Mouse (Mus musculus): ENCODE measurements around the gene Cfap77. TPM values are rescaled to one million over a fixed set of nuclear protein-coding genes. Genes with fewer than 3 reads are reported as not detected.

Gene Cfap77
- total RNA-seq, 2 experiments from 2014 or later, result not detected

GRCm38 (mm10) chr2:28961024-28961585, 93.8 kb downstream of the Cfap77 start:
- intact Hi-C loops (cut with DNase I), result no loop called here

DNA sequence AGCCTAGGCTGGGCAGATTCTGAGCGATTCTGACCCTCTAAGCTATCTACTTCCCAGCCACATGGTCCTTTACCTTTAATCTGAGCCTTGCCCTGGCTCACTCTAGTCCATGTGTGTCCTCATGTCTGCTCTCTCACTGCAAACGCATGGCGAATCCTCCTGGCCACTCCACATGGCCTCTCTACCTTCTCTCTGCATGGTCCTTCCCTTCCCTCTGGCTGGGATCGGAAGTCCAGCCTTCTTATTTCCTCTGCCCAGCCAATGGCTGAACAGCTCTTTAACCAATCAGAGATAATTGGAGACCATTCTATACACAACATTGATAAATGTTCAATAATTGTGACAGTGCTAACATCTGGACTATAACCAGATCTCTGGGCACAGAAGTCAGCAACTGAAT, 98.0 kb downstream of the Cfap77 start:
- intact Hi-C loops (cut with DNase I), result no loop called here
- DNase-seq (ENCODE audit: low spot score), result no peak

More at GRCm38 (mm10) chr2:28961024-28961585, 93.8 kb downstream of the Cfap77 start:
- no peak for DNase-seq (ENCODE audit: low spot score)

DNA sequence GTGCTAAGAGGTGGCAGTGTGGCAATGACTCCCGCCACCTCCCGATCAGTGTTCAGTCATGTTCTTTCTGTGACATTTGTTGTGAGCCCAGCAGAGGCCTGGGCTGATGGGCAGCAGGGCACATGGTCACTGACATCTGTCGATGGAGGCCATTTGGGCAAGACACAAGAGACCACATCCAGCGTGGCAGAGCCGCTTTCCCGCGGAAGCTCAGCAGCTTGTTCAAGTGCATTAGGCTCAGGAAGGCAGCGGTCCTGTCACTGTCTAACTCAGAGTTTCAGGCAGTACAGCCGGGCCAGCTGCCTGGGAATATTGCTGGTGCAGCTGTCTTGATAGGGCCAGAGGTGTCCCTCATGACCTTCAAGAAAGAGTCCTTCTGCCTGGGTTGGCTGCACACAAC, 100.3 kb downstream of the Cfap77 start:
- intact Hi-C loops (cut with DNase I), result no loop called here
- no peak for DNase-seq (ENCODE audit: low spot score)

GRCm38 (mm10) chr2:28952981-28953380, 101.9 kb downstream of the Cfap77 start:
- DNase-seq (ENCODE audit: low spot score), result no peak
- intact Hi-C loops (cut with DNase I), result no loop called here

DNA sequence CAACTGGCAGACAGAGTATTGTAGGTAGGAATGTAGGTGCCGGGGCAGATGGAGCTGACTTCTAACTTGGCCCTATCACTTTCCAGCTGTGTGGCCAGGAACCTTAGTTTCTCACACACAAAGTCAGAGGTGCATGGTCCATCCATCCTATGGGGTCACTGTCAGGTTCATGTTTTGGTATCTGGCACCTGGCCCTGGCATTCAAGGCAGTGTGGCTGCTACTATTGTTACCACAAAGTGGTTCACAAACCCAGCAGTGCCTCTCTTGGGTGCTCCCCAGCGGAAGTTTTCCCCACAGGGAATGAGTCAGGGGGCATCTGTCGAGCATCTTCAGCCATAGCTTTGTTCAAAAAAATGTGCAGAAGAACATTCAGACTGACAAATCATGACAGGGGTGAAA, 108.6 kb downstream of the Cfap77 start:
- no peak for DNase-seq (ENCODE audit: low spot score)
- intact Hi-C loops (cut with DNase I), result no loop called here

DNA sequence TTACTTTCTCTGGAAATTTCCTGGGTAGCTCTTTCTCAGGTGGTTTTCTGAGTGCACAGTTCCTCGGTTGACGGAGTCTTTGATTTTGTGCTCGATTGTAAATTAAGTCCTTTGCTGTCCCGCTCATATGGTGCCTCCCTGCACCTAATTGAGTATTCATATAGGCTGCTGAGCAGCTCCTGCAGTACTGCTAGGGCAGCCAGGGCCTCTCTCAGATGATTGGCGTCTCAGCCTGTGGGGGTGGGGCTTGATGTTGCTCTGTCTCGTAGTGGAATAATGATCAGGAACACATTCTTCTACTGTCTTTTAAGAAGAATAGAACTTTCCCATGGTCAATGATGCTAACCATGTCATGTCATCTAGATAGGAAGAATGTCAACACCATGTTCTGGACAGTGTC, 109.5 kb downstream of the Cfap77 start:
- no peak for DNase-seq (ENCODE audit: low spot score)
- intact Hi-C loops (cut with DNase I), result no loop called here

DNA sequence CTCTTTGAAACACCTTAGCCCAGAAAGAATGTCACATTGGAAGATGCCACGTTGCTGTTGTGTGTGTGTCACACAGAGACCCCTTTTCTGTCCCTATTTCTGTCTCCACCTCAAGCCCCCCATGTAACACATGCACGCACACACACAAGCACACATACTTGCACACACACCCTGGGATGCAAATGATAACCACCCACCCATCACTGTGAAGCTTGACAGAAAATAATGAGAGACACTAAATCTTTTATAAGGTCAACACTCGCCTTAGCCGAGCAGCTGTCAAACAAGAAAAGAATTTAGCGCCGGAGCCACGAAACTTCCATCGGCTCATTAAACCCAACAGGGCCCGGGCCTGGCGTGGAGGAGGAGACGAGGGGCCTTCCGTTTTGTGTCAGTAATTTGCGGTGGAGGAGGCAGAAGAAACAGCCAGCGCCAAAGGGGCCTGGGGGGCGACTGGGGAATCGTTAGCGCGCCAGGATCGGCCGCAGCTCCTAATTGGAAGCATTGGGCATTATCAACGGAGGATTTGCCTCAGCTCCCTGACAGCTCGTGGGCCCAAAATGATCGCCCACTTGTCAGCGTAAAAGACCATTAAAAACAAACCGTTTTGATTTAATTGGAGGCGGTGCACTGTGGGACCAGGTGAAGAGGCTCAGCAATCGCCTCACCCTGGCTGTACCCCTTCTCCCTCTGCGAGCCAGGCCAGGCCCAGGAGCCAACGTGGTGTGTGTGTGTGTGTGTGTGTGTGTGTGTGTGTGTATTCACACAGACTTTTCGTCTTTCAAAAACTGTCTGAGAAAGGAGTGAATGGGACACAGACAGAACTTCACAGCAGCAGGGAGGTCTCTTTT, 111.0 kb downstream of the Cfap77 start:
- intact Hi-C loops (cut with DNase I), result no loop called here

GRCm38 (mm10) chr2:28938997-28939396, 115.9 kb downstream of the Cfap77 start:
- DNase-seq (ENCODE audit: low spot score), result no peak
- intact Hi-C loops (cut with DNase I), result no loop called here

More for the DNA sequence above, 111.0 kb downstream of the Cfap77 start:
- no peak for DNase-seq (ENCODE audit: low spot score)

GRCm38 (mm10) chr2:28930571-28930970, 124.3 kb downstream of the Cfap77 start:
- intact Hi-C loops (cut with DNase I), result no loop called here
- no peak for DNase-seq (ENCODE audit: low spot score)

- no peak for DNase-seq (ENCODE audit: low spot score)
- intact Hi-C loops (cut with DNase I), result loop anchor here (1.0 to 5.0 kb wide), 2 partner anchors 53 to 129 kb away; no protein-coding TSS in a partner anchor
Measured at GRCm38 (mm10) chr2:28923912-28924311, 131.0 kb downstream of the Cfap77 start.

DNA sequence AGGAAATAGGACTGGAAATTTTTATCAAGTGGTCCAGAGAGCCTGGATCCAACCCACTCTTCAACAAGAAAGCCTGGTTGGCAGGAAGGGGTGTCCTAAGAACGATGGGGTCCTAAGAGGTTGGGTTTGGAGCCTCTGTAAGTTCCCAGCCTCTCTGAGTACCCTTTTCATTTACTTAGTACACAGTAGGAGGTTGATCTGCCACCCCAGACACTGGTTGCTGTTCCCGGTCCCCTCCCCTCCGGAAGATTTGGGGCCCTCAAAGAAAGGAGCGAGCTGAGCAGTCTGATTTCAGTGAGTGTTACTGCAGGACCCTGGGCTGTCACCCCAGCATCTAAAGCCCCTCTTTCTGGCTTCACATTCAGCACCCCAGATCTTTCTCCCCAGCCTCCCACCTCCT, 135.9 kb downstream of the Cfap77 start:
- intact Hi-C loops (cut with DNase I), result no loop called here
- DNase-seq (ENCODE audit: low spot score), result no peak

DNA sequence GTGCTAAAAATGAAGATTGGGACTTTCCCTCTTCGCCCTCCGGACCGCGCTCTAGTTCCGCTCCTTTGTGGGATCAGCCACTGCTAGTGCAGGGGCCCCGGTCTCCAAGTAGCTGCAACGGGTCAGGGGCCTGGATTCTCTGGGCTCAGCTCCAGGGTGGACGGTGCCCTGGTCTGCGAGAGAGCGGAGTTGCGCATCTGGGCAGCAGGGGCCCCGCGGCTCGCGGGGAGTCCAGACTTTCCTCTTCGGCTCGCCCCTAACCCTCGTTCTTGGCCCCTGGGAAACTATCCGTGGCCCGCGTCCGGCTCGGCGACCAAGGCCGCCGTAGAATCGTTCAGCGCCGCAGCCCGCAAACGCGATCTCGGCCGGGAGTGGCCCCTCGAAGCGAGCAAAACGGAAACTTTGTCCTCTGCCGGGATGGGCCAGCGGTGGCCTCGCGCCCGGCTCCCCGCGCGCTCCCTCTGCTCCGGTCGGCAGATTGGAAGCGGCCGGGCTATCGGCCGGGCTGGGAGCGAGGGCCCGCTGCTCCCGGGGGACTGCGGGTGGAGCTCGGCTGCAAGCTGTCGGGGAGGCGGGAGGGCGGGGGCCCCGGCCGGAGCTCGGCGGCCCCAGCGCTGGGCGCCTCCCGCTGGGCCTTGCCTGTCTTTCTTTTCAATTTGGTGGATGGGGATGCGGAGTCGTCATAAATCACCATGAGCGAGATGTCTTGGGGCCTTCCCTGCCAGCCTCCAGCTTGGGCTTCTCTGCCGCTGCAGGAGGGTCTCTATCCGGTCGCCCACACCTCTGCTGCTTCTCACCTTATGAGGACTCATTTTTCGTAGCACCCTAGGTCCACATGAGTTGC, 137.1 kb downstream of the Cfap77 start:
- DNase-seq (ENCODE audit: low spot score), result no peak
- intact Hi-C loops (cut with DNase I), result no loop called here

- intact Hi-C loops (cut with DNase I), result no loop called here
- DNase-seq (ENCODE audit: low spot score), result no peak
Measured at GRCm38 (mm10) chr2:28917156-28917517, 137.7 kb downstream of the Cfap77 start.

DNA sequence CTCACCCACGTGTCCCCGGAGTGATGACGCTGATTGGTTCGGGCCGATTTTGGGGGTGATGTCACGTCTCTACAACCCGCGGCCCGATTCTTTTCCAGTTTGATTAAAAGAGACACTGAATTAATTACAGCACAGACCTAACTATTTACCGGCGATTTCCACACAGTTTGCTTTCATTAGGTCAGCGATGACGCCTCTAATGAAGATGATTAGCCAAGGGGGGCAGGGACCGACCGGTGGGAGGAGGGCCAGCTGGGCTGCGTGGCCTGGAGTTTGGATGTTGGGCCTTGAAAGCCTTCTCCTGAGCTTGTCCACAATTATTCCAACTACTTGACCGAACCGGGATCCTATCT, 138.4 kb downstream of the Cfap77 start, which contains the start of gene Barhl1:
Gene Barhl1 (minus strand): TSS at position 156 of the 353 bp plus-strand sequence.
- intact Hi-C loops (cut with DNase I), result no loop called here

GRCm38 (mm10) chr2:28915768-28916512, 138.9 kb downstream of the Cfap77 start:
- intact Hi-C loops (cut with DNase I), result no loop called here
- DNase-seq (ENCODE audit: low spot score), result no peak

More for the DNA sequence above, 138.4 kb downstream of the Cfap77 start, which contains the start of gene Barhl1:
- DNase-seq (ENCODE audit: low spot score), result no peak

DNA sequence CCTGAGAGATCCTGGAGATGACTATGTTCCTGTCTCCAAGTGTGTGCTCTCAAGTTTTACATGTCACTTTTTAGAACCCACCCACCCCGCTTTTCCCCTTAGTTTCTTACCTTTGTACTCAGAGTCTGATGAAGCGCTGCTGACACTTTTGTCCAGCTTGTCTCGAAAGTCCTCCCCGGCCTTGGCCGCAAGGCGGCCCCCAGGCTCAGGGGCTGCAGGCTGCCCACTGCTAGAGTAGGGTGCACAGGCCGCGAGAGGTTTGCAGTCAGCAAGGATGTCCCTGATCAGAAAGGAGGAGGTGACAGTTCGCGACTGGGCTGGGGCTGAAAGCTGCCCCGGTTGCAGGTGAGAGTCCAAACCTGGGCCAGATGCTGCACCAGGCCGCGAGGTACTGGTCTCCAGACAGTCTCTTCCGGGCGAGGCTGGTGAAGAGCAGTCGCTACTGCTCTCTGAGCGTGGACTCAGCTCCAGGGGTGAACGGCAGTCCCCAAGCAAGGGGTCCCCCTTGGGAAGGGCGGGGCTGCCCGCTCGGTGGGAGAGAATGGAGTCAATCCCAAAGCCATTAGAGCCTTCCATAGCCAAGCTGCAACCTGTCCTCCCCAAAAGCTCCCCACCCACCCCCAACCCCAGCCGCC, 139.6 kb downstream of the Cfap77 start:
- intact Hi-C loops (cut with DNase I), result no loop called here

GRCm38 (mm10) chr2:28914121-28914520, 140.7 kb downstream of the Cfap77 start:
- intact Hi-C loops (cut with DNase I), result no loop called here
- no peak for DNase-seq (ENCODE audit: low spot score)

More for the DNA sequence above, 139.6 kb downstream of the Cfap77 start:
- DNase-seq (ENCODE audit: low spot score), result no peak

DNA sequence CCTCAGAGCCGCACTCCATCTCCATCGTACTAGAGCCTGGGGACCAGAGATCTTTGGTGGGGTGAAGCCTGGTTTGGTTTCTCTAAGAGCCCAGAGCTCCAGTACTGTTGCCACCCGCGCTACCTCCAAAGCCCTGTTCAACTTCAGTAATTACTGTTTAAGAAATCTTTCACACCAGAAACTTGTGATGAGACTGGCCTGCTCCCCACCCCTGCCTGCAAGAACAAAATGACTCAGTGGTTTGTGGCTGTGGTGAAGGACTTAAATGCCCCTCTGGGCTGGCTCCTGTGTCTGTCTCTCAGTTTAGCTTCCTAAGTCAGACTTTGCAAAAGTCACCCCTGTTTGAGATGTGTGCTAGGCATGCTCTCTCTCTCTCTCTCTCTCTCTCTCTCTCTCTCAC, 141.9 kb downstream of the Cfap77 start:
- DNase-seq (ENCODE audit: low spot score), result no peak
- intact Hi-C loops (cut with DNase I), result loop anchor here (1.0 kb wide), 1 partner anchor 12 kb away; no protein-coding TSS in a partner anchor

GRCm38 (mm10) chr2:28912039-28912700, 142.7 kb downstream of the Cfap77 start:
- intact Hi-C loops (cut with DNase I), result no loop called here
- DNase-seq (ENCODE audit: low spot score), result no peak
